Mouse (Mus musculus) ES-Bruce4 (cell line): Measurements from ENCODE around the gene Usp48. TPM values are rescaled to one million over a fixed set of nuclear protein-coding genes. Genes with fewer than 3 reads are reported as not detected.

ENCODE experiments used
- H3K27ac ChIP-seq: 2 replicates; pipeline ENCODE4 v1.5.1; 2012; ENCODE audit warnings: low read length, inconsistent platforms; ENCODE audit not compliant: insufficient read depth
- H3K27me3 ChIP-seq: 2 replicates; pipeline ENCODE4 v1.6.1; 2012; ENCODE audit warnings: mild to moderate bottlenecking, low read length, inconsistent platforms; ENCODE audit not compliant: control insufficient read depth, poor library complexity, insufficient read depth, severe bottlenecking
- H3K36me3 ChIP-seq: 2 replicates; pipeline ENCODE4 v1.6.1; 2012; ENCODE audit warnings: inconsistent platforms, mild to moderate bottlenecking, low read length, moderate library complexity; ENCODE audit not compliant: control insufficient read depth, poor library complexity, insufficient read depth, severe bottlenecking
- H3K4me1 ChIP-seq: one replicate; pipeline ENCODE4 v1.8.1; 2011; ENCODE audit warnings: low read length; ENCODE audit not compliant: control insufficient read depth, insufficient read depth
- H3K4me3 ChIP-seq: 2 replicates; pipeline ENCODE4 v1.5.1; 2011; ENCODE audit warnings: low read depth, mild to moderate bottlenecking, low read length
- H3K9ac ChIP-seq: 2 replicates; pipeline ENCODE4 v1.6.1; 2012; ENCODE audit warnings: low read depth, mild to moderate bottlenecking, inconsistent platforms; ENCODE audit not compliant: poor library complexity, severe bottlenecking
- H3K9me3 ChIP-seq: replicated peaks from 2 replicates; pipeline ENCODE4 v1.6.1; 2012; ENCODE audit warnings: mild to moderate bottlenecking, low read length, inconsistent platforms; ENCODE audit not compliant: control insufficient read depth, poor library complexity, insufficient read depth, severe bottlenecking
- CTCF ChIP-seq: IDR thresholded peaks from one replicate; pipeline ENCODE4 v1.8.1; 2011; ENCODE audit warnings: low read depth, low read length
- EP300 ChIP-seq: IDR thresholded peaks from 2 replicates; pipeline ENCODE4 v1.6.1; 2011; ENCODE audit warnings: low read depth, low read length; ENCODE audit not compliant: insufficient read depth
- POLR2A ChIP-seq: IDR thresholded peaks from one replicate; pipeline ENCODE4 v1.8.1; 2011; ENCODE audit warnings: low read length; ENCODE audit not compliant: insufficient read depth
- polyA plus RNA-seq: library from polyadenylated mRNA; stranded (reverse); fragments of >200 nt; gene quantifications from 2 replicates; pipeline ENCODE4 v1.2.4, GENCODE M21; 2011; ENCODE audit warnings: low read depth; ENCODE audit not compliant: missing spikeins, insufficient read depth, insufficient read length

Usp48 gene
- polyA plus RNA-seq: 401 and 412 TPM in 2 replicates

GRCm38 (mm10) chr4:137593601-137594495, at the start of gene Usp48:
Usp48 (plus strand) TSS chr4:137593755.
- Histone ChIP-seq H3K27ac (peak within 1 kb of the TSS; percentile 97), H3K9ac (peak within 1 kb of the TSS; percentile 76), H3K4me1 (no peaks in the 10 kb centered on the region), H3K36me3 (peaks cover 5% of the 10 kb centered on the region), H3K27me3 (no peaks in the 10 kb centered on the region), H3K4me3 (peak within 1 kb of the TSS; percentile 96), H3K9me3 (no peaks in the 10 kb centered on the region)
- TF ChIP-seq EP300 (peak; percentile 56; the same call in 1 of the 2 replicates), CTCF (no peak)

GRCm38 (mm10) chr4:137545568-137545967, 48.0 kb upstream of the Usp48 start:
- TF ChIP-seq EP300: no peak
- TF ChIP-seq CTCF: no peak
- no peak for TF ChIP-seq POLR2A
- Histone ChIP-seq H3K27ac (no peak overlapping the region), H3K9me3 (no peaks in the 10 kb centered on the region), H3K4me1 (no peaks in the 10 kb centered on the region), H3K36me3 (peaks cover 87% of the 10 kb centered on the region), H3K9ac (no peak overlapping the region), H3K4me3 (no peak overlapping the region), H3K27me3 (no peaks in the 10 kb centered on the region)

GRCm38 (mm10) chr4:137546003-137546525, 47.5 kb upstream of the Usp48 start:
- no peaks in the 10 kb centered on the region for H3K9me3 ChIP-seq
- H3K27ac ChIP-seq: no peak overlapping the region

GRCm38 (mm10) chr4:137553466-137553865, 40.1 kb upstream of the Usp48 start:
- peaks cover 87% of the 10 kb centered on the region for H3K36me3 ChIP-seq
- no peak overlapping the region for H3K9ac ChIP-seq
- H3K27me3 ChIP-seq: no peaks in the 10 kb centered on the region
- TF ChIP-seq EP300: no peak
- no peaks in the 10 kb centered on the region for H3K9me3 ChIP-seq
- no peaks in the 10 kb centered on the region for H3K4me1 ChIP-seq
- H3K4me3 ChIP-seq: no peak overlapping the region
- no peak overlapping the region for H3K27ac ChIP-seq

More at GRCm38 (mm10) chr4:137546003-137546525, 47.5 kb upstream of the Usp48 start:
- peaks cover 87% of the 10 kb centered on the region for H3K36me3 ChIP-seq
- H3K4me1 ChIP-seq: no peaks in the 10 kb centered on the region
- H3K9ac ChIP-seq: no peak overlapping the region
- no peak overlapping the region for H3K4me3 ChIP-seq
- H3K27me3 ChIP-seq: no peaks in the 10 kb centered on the region
- no peak for TF ChIP-seq EP300
- TF ChIP-seq POLR2A: no peak
- TF ChIP-seq CTCF: peak; percentile 91

GRCm38 (mm10) chr4:137556673-137557210, 36.8 kb upstream of the Usp48 start:
- TF ChIP-seq CTCF (no peak), POLR2A (no peak)
- Histone ChIP-seq H3K36me3 (peaks cover 83% of the 10 kb centered on the region), H3K4me3 (no peak overlapping the region), H3K9me3 (no peaks in the 10 kb centered on the region), H3K27me3 (no peaks in the 10 kb centered on the region), H3K9ac (no peak overlapping the region), H3K27ac (peak overlapping the region; percentile 35; the same call in 1 of the 2 replicates), H3K4me1 (no peaks in the 10 kb centered on the region)

- Histone ChIP-seq H3K27ac (no peak overlapping the region), H3K36me3 (peaks cover 37% of the 10 kb centered on the region), H3K4me1 (no peaks in the 10 kb centered on the region), H3K9me3 (no peaks in the 10 kb centered on the region), H3K4me3 (no peak overlapping the region), H3K27me3 (no peaks in the 10 kb centered on the region), H3K9ac (no peak overlapping the region)
- TF ChIP-seq POLR2A (no peak), EP300 (no peak), CTCF (no peak)
Observed at GRCm38 (mm10) chr4:137569873-137570272, 23.7 kb upstream of the Usp48 start.
